Mouse (Mus musculus) E14TG2a.4 (cell line): ENCODE results near the gene St3gal5.
A peak's percentile ranks its signal among the peaks of the same experiment; 100 is the strongest.
"Not testable (repeated sequence)": the region's sequence is repeated elsewhere in the genome, so short reads cannot be mapped to it uniquely, and the experiment has no call there.

Experiments used
- H3K27me3 ChIP-seq: 2 replicates; pipeline ENCODE4 v1.6.1; 2014; ENCODE audit warnings: low read length, control low read depth; ENCODE audit not compliant: insufficient read depth
- H3K36me3 ChIP-seq: 2 replicates; pipeline ENCODE4 v1.6.1; 2014; ENCODE audit warnings: low read length, control low read depth; ENCODE audit not compliant: insufficient read depth
- H3K4me1 ChIP-seq: replicated peaks from 2 replicates; pipeline ENCODE4 v1.6.1; 2014; ENCODE audit warnings: low read depth, low read length, control low read depth
- H3K4me3 ChIP-seq: replicated peaks from 2 replicates; pipeline ENCODE4 v1.5.1; 2014; ENCODE audit warnings: mild to moderate bottlenecking, low read length
- H3K9me3 ChIP-seq: 2 replicates; pipeline ENCODE4 v1.6.1; 2014; ENCODE audit warnings: low read length, control low read depth
- CTCF ChIP-seq: conservative IDR thresholded peaks from 2 replicates; pipeline ENCODE4 v1.5.1; 2014; ENCODE audit warnings: low read length
- NANOG ChIP-seq: IDR thresholded peaks from 2 replicates; pipeline ENCODE4 v1.6.1; 2014; ENCODE audit warnings: borderline replicate concordance, low read length, mixed read lengths
- POU5F1 ChIP-seq: IDR thresholded peaks from 2 replicates; pipeline ENCODE4 v1.6.1; 2014; ENCODE audit warnings: low read length, borderline replicate concordance

The St3gal5 gene

GRCm38 (mm10) chr6:72097181-72097995 lies at the start of gene St3gal5:
Gene St3gal5 (plus strand): TSS chr6:72097592.
- Histone ChIP-seq H3K9me3 (no peaks in the 10 kb centered on the region), H3K4me1 (peaks cover 24% of the 10 kb centered on the region), H3K36me3 (no peaks in the 10 kb centered on the region), H3K27me3 (peaks cover 35% of the 10 kb centered on the region), H3K4me3 (peak within 1 kb of the TSS; percentile 92)
- TF ChIP-seq POU5F1: no peak
- TF ChIP-seq CTCF: no peak
- TF ChIP-seq NANOG: no peak

GRCm38 (mm10) chr6:72048643-72049042 lies 48.7 kb upstream of the St3gal5 start:
- no peak for TF ChIP-seq NANOG
- no peak for TF ChIP-seq CTCF
- TF ChIP-seq POU5F1: no peak
- no peaks in the 10 kb centered on the region for H3K4me1 ChIP-seq
- H3K36me3 ChIP-seq: no peaks in the 10 kb centered on the region

DNA sequence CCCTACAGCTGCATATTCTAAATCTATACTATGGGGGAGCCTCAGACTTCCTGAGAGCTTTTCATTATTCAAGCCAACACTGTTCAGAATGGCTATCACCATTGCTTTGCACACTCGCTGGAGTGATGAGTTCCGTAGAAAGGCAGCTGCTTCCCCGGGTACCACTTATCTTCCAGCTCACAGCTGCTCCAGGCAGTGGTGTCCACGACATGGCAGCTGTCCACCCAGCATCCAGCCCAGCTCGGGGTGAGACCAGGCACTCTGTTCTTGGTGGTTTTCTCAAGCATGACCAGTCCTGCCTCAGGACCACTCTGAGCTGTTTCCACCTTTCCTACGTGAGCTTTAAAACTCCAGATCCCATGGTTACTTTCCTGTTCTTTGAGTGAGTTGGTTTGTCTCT lies 47.5 kb upstream of the St3gal5 start:
- TF ChIP-seq NANOG: no peak
- no peak for TF ChIP-seq CTCF
- Histone ChIP-seq H3K36me3 (no peaks in the 10 kb centered on the region), H3K4me1 (no peaks in the 10 kb centered on the region), H3K4me3 (no peak overlapping the region), H3K27me3 (no peaks in the 10 kb centered on the region), H3K9me3 (peaks cover 3% of the 10 kb centered on the region; the same call in 1 of the 2 replicates)

More at GRCm38 (mm10) chr6:72048643-72049042, 48.7 kb upstream of the St3gal5 start:
- no peak overlapping the region for H3K4me3 ChIP-seq
- no peaks in the 10 kb centered on the region for H3K27me3 ChIP-seq
- H3K9me3 ChIP-seq: peaks cover 3% of the 10 kb centered on the region; the same call in 1 of the 2 replicates

- Histone ChIP-seq H3K36me3 (no peaks in the 10 kb centered on the region), H3K9me3 (peaks cover 3% of the 10 kb centered on the region; the same call in 1 of the 2 replicates), H3K4me1 (no peaks in the 10 kb centered on the region), H3K4me3 (no peak overlapping the region), H3K27me3 (no peaks in the 10 kb centered on the region)
- TF ChIP-seq POU5F1: no peak
- no peak for TF ChIP-seq NANOG
- no peak for TF ChIP-seq CTCF
Observed at GRCm38 (mm10) chr6:72050827-72051226, 46.6 kb upstream of the St3gal5 start.

GRCm38 (mm10) chr6:72051247-72051646 lies 46.1 kb upstream of the St3gal5 start:
- H3K36me3 ChIP-seq: no peaks in the 10 kb centered on the region
- no peak for TF ChIP-seq CTCF
- TF ChIP-seq POU5F1: no peak
- TF ChIP-seq NANOG: no peak
- H3K4me3 ChIP-seq: no peak overlapping the region
- peaks cover 3% of the 10 kb centered on the region; the same call in 1 of the 2 replicates for H3K9me3 ChIP-seq
- H3K4me1 ChIP-seq: no peaks in the 10 kb centered on the region
- no peaks in the 10 kb centered on the region for H3K27me3 ChIP-seq

- TF ChIP-seq POU5F1: no peak
- TF ChIP-seq NANOG: no peak
- TF ChIP-seq CTCF: no peak
- Histone ChIP-seq H3K4me3 (no peak overlapping the region), H3K4me1 (no peaks in the 10 kb centered on the region), H3K36me3 (no peaks in the 10 kb centered on the region), H3K27me3 (no peaks in the 10 kb centered on the region), H3K9me3 (no peaks in the 10 kb centered on the region)
Observed at GRCm38 (mm10) chr6:72051757-72052156, 45.6 kb upstream of the St3gal5 start.

GRCm38 (mm10) chr6:72056548-72056947 lies 40.8 kb upstream of the St3gal5 start:
- Histone ChIP-seq H3K4me1 (no peaks in the 10 kb centered on the region), H3K9me3 (no peaks in the 10 kb centered on the region), H3K36me3 (no peaks in the 10 kb centered on the region), H3K27me3 (no peaks in the 10 kb centered on the region), H3K4me3 (no peak overlapping the region)
- TF ChIP-seq POU5F1 (no peak), CTCF (no peak), NANOG (no peak)

DNA sequence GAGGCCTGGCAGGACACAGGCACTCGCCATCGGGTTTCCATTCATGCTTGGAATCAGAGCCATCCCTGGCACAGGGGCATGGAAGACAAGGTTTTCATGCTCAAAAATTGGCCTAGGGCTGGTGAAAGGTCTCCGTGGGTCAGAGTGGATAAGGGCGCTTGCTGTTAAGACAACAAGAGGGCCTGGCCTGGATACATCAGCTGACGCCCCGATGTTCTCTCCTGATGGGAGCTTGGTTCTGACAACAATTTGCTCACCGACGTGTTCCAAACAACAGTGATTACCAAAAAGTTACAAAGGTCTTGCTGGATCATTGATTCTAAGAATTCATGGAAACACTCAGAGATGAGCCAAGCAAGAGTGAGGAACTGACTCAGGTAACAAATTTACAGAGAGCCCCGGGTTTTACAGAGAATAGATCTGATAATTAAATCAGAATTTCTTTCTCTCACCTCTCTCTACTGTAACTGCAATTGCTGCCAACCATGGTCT lies 38.9 kb upstream of the St3gal5 start:
- H3K27me3 ChIP-seq: no peaks in the 10 kb centered on the region
- no peaks in the 10 kb centered on the region for H3K4me1 ChIP-seq
- H3K9me3 ChIP-seq: no peaks in the 10 kb centered on the region
- H3K36me3 ChIP-seq: no peaks in the 10 kb centered on the region
- H3K4me3 ChIP-seq: no peak overlapping the region
- no peak for TF ChIP-seq POU5F1
- TF ChIP-seq CTCF: no peak
- TF ChIP-seq NANOG: no peak

DNA sequence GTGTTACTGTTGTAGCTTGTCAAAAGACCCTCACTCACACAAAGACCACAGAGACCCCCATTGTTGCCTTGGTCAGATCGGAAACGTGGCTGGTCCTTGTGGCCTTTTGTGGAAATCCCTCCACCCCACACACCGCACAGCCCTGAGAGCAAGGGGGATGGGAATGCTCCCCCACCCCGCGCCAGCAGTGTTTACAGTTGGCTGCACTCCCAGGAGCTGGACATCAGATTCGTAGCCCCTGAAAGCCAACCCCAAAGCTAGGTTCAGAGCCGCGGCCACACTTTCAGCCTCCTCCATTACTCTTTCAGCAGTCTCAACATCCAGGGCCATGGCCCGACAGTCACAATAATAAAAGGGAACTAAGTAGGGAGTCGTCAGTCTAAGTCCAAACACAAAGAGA lies 36.7 kb upstream of the St3gal5 start:
- not testable (repeated sequence) for H3K27me3 ChIP-seq, H3K4me3 ChIP-seq, H3K4me1 ChIP-seq, H3K9me3 ChIP-seq, H3K36me3 ChIP-seq
